Mouse (Mus musculus) gastrocnemius, postnatal 36 days (tissue): Measurements from ENCODE around the gene Echdc3. TPM values are rescaled to one million over a fixed set of nuclear protein-coding genes. Genes with fewer than 3 reads are reported as not detected.

Experiments used
- DNase-seq, 2 experiments: peaks; one replicate each; pipeline ENCODE4 v3.0.0; 2022
- intact Hi-C: fragments of 180-260 bp; cut with DNase I; formaldehyde crosslinking; loops from one replicate; pipeline ENCODE4 v1.15.1; 2025
- long read RNA-seq, 2 experiments: library from polyadenylated mRNA; stranded (forward); transcript quantifications; one replicate each; pipeline ENCODE4 v2.0.0; 2021
- total RNA-seq, 2 experiments: library from RNA; stranded (reverse); gene quantifications; 2 replicates each; pipeline ENCODE4 v1.2.3; 2021

Echdc3 gene
- total RNA-seq: 1 to 10 TPM; 7.3 to 7.6 TPM
- long read RNA-seq, experiment 1, transcript Echdc3-201 (5 exons, 1,851 nt): major isoform, 8 of 9 reads
- long read RNA-seq, experiment 1, partial matches to known transcripts: 0 of 9 reads
- long read RNA-seq, experiment 1, other reads (novel, unspliced or antisense): 1 of 9 reads
- long read RNA-seq, experiment 2, transcript Echdc3-201 (5 exons, 1,851 nt): major isoform, 14 of 18 reads
- long read RNA-seq, experiment 2, partial matches to known transcripts: 0 of 18 reads
- long read RNA-seq, experiment 2, other reads (novel, unspliced or antisense): 4 of 18 reads

GRCm38 (mm10) chr2:6212724-6213511 is at the start of gene Echdc3:
Gene Echdc3 (minus strand): TSS chr2:6213033.
- DNase-seq: peak; percentile 80
- intact Hi-C loops: no loop called here

GRCm38 (mm10) chr2:6261718-6262117 is 48.9 kb upstream of the Echdc3 start:
- DNase-seq: no peak
- intact Hi-C loops: no loop called here

GRCm38 (mm10) chr2:6261201-6261672 is 48.4 kb upstream of the Echdc3 start:
- DNase-seq: peak in 1 of 2 experiments; percentile 21
- intact Hi-C loops: no loop called here

GRCm38 (mm10) chr2:6260661-6261060 is 47.8 kb upstream of the Echdc3 start:
- intact Hi-C loops: no loop called here
- DNase-seq: no peak

GRCm38 (mm10) chr2:6259182-6259581 is 46.3 kb upstream of the Echdc3 start:
- intact Hi-C loops: loop anchor here (5.0 kb wide), 1 partner anchor 63 kb away; the partner anchor contains the start of gene Usp6nl
- DNase-seq: no peak

- intact Hi-C loops: loop anchor here (5.0 kb wide), 1 partner anchor 64 kb away; the partner anchor contains the start of gene Usp6nl
- DNase-seq: no peak
Observed at GRCm38 (mm10) chr2:6258026-6258425, 45.2 kb upstream of the Echdc3 start.

GRCm38 (mm10) chr2:6257146-6257545 is 44.3 kb upstream of the Echdc3 start:
- intact Hi-C loops: loop anchor here (5.0 kb wide), 1 partner anchor 65 kb away; the partner anchor contains the start of gene Usp6nl
- DNase-seq: no peak

- DNase-seq: peak; percentile 26 to 30
- intact Hi-C loops: loop anchor here (5.0 kb wide), 1 partner anchor 66 kb away; the partner anchor contains the start of gene Usp6nl
Observed at GRCm38 (mm10) chr2:6255989-6256841, 43.4 kb upstream of the Echdc3 start.

- intact Hi-C loops: loop anchor here (5.0 kb wide), 1 partner anchor 67 kb away; the partner anchor contains the start of gene Usp6nl
- no peak for DNase-seq
Observed at GRCm38 (mm10) chr2:6255402-6255988, 42.7 kb upstream of the Echdc3 start.

GRCm38 (mm10) chr2:6252491-6252890 is 39.7 kb upstream of the Echdc3 start:
- intact Hi-C loops: no loop called here
- DNase-seq: no peak

GRCm38 (mm10) chr2:6251076-6251496 is 38.3 kb upstream of the Echdc3 start:
- DNase-seq: no peak
- intact Hi-C loops: no loop called here

- intact Hi-C loops: no loop called here
- DNase-seq: no peak
Observed at GRCm38 (mm10) chr2:6241446-6241845, 28.6 kb upstream of the Echdc3 start.

GRCm38 (mm10) chr2:6240072-6240471 is 27.2 kb upstream of the Echdc3 start:
- DNase-seq: no peak
- intact Hi-C loops: no loop called here

GRCm38 (mm10) chr2:6239333-6239732 is 26.5 kb upstream of the Echdc3 start:
- intact Hi-C loops: no loop called here
- DNase-seq: no peak

GRCm38 (mm10) chr2:6238679-6239078 is 25.8 kb upstream of the Echdc3 start:
- intact Hi-C loops: no loop called here
- no peak for DNase-seq

GRCm38 (mm10) chr2:6238244-6238643 is 25.4 kb upstream of the Echdc3 start:
- no peak for DNase-seq
- intact Hi-C loops: no loop called here

- DNase-seq: no peak
- intact Hi-C loops: no loop called here
Observed at GRCm38 (mm10) chr2:6233353-6233752, 20.5 kb upstream of the Echdc3 start.

GRCm38 (mm10) chr2:6232755-6233154 is 19.9 kb upstream of the Echdc3 start:
- DNase-seq: no peak
- intact Hi-C loops: no loop called here

- no peak for DNase-seq
- intact Hi-C loops: no loop called here
Observed at GRCm38 (mm10) chr2:6230865-6231264, 18.0 kb upstream of the Echdc3 start.
